Mouse (Mus musculus) heart, embryonic 10.5 days (tissue): ENCODE results near the gene Rbp7. TPM values are rescaled to one million over a fixed set of nuclear protein-coding genes. Genes with fewer than 3 reads are reported as not detected.

Experiments used
- polyA plus RNA-seq: library from polyadenylated mRNA; unstranded; fragments of >200 nt; fragmentation: Nextera tagmentation; extraction: Ambion mirVana; gene quantifications from 2 replicates; pipeline ENCODE4 v1.2.1, GENCODE M21; 2016

The Rbp7 gene
- polyA plus RNA-seq, 1 experiment from 2014 or later, result 0.67 TPM

Other genes starting within 250 kb of the Rbp7 start
- 44.8 and 56.6 TPM in 2 replicates for gene Kif1b, start 147.3 kb downstream of the Rbp7 start, polyA plus RNA-seq
- gene Ube4b, start 28.2 kb downstream of the Rbp7 start, polyA plus RNA-seq, result 57.1 and 62.9 TPM in 2 replicates
- 0.30 and 0.49 TPM in 2 replicates for gene Tmem274, start 22.4 kb upstream of the Rbp7 start, polyA plus RNA-seq
- 15.9 and 16.9 TPM in 2 replicates for gene Nmnat1, start 30.2 kb upstream of the Rbp7 start, polyA plus RNA-seq
- gene Lzic, start 30.3 kb upstream of the Rbp7 start, polyA plus RNA-seq, result 38.1 and 46.4 TPM in 2 replicates
- gene Ctnnbip1, start 63.3 kb upstream of the Rbp7 start, polyA plus RNA-seq, result 40.1 and 49.9 TPM in 2 replicates
- gene Clstn1, start 131.5 kb upstream of the Rbp7 start, polyA plus RNA-seq, result 19.1 and 23.3 TPM in 2 replicates
- 3.4 and 4.8 TPM in 2 replicates for gene Pik3cd, start 247.6 kb upstream of the Rbp7 start, polyA plus RNA-seq